Mouse (Mus musculus) myocyte (in vitro differentiated cells): Measurements from ENCODE around the gene Nr2f2.

ENCODE experiments used
- MYOG ChIP-seq, 3 experiments: IDR thresholded peaks; one replicate each; pipeline ENCODE4 v1.6.1; 2011; ENCODE audit warnings: control low read depth in 2 of 3, low read depth in 2 of 3, mild to moderate bottlenecking in 2 of 3; ENCODE audit not compliant: insufficient read length in 2 of 3, control insufficient read depth in 1 of 3, insufficient read depth in 1 of 3
- POLR2A ChIP-seq: IDR thresholded peaks from one replicate; pipeline ENCODE4 v1.6.1; 2011; ENCODE audit warnings: low read depth, mild to moderate bottlenecking, control low read depth, moderate library complexity; ENCODE audit not compliant: insufficient read length
- POLR2AphosphoS2 ChIP-seq: IDR thresholded peaks from one replicate; pipeline ENCODE4 v1.6.1; 2011; ENCODE audit warnings: low read depth, control low read depth; ENCODE audit not compliant: insufficient read length

DNA sequence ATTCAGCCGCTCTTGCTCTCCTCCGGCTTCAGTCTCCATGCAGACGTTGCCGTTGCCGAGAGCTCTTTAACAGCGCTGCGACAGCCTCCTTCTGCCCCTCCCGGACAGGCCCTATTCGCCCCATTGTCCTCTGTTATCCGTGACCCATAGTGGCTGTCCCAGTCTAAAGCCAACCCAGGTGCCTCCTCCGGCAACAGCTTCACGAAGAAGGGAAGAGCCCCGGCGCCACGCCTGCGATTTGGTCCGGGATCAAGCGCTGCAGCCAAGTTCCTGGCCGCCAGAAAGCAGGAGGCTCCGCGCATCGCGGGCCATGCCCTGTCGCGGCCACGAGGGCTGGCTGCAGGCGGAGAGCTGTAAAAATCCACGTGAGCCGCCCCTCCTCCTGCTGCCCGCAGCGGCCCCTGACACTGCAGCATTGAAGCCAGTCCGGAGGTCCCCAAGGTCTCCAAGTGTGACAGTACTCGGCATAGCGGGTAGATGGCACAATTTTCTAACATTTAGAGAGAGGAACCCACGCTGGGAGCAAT lies 20.5 kb downstream of the Nr2f2 start:
- no peak for TF ChIP-seq POLR2A
- no peak for TF ChIP-seq POLR2AphosphoS2
- TF ChIP-seq MYOG (IDR thresholded peaks at IDR 0.05; ENCODE audit: control insufficient read depth in 1 of 3, insufficient read depth in 1 of 3, insufficient read length in 2 of 3, low read depth in 2 of 3) = no peak
